ENCODE assay signal across 10 mouse cellular contexts in the genomic region with DNA sequence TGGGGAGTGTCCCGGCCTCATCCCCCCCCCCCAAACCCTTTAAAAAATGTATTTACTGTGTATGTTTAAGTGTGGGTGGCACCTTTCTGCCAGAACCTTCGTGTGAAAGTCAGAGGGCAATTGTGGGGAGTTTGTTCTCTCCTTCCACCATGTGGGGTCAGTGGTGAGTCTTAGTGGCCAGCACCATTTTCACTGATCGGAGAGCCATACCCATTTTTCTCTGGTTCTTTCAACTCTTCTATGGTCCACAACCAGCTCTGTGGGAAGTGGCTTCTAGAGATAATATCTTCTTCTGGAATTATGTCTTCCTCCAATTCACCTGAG. TPM values are rescaled to one million over a fixed set of nuclear protein-coding genes. Genes with fewer than 3 reads are reported as not detected.
DNase-seq lines count a peak whose midpoint lies in the region; ATAC-seq and TF ChIP-seq lines count a peak whose summit lies in the region.
"Had no signal": no experiment of that assay in that cellular context is flagged by ENCODE, and none has a peak within 500 bp of the region (broad histone marks: within the 10 kb centered on the region; RNA-seq: fewer than 3 reads in every experiment).

No protein-coding gene starts in this region.

- TF ChIP-seq POLR2A in kidney, adult 2 months (IDR thresholded peaks at IDR 0.05; ENCODE audit: low read depth, low read length): no peak

- no peak for ATAC-seq in kidney, embryonic 14.5 days (ENCODE audit: low FRiP score, low TSS enrichment)
- 0 out of 2 replicates have a peak, but pooled peaks have one; percentile 11 for ATAC-seq in lung, embryonic 16.5 days (ENCODE audit: low read depth)

- no peak overlapping the region for H3K9ac ChIP-seq in kidney, embryonic 14.5 days (ENCODE audit: low read depth, low read length)
- no peak overlapping the region for H3K9ac ChIP-seq in lung, embryonic 16.5 days (ENCODE audit: low read length)

- TF ChIP-seq CTCF in kidney, adult 2 months (conservative IDR thresholded peaks at IDR 0.05; ENCODE audit: insufficient read depth, insufficient read length, low read depth, low read length): peak; percentile 68

- no peak overlapping the region for H3K27ac ChIP-seq in kidney, adult 2 months (ENCODE audit: insufficient read depth, low read depth, low read length)
- no peak overlapping the region for H3K27ac ChIP-seq in kidney, embryonic 14.5 days (ENCODE audit: low read depth, low read length)
- H3K27ac ChIP-seq in lung, embryonic 16.5 days (ENCODE audit: low read length): no peak overlapping the region
- H3K27ac ChIP-seq: macrophage had no signal

- H3K36me3 ChIP-seq in kidney, adult 2 months (ENCODE audit: control insufficient read depth, insufficient read depth, low read length): no peaks in the 10 kb centered on the region
- no peaks in the 10 kb centered on the region for H3K36me3 ChIP-seq in kidney, embryonic 14.5 days (ENCODE audit: control insufficient read depth, insufficient read depth, low read length)
- no peaks in the 10 kb centered on the region for H3K36me3 ChIP-seq in lung, embryonic 16.5 days (ENCODE audit: control insufficient read depth, insufficient read depth, low read length)

- H3K4me1 ChIP-seq in kidney, adult 2 months (ENCODE audit: control insufficient read depth, insufficient read depth, low read length): no peaks in the 10 kb centered on the region
- H3K4me1 ChIP-seq in kidney, embryonic 14.5 days (ENCODE audit: control insufficient read depth, insufficient read depth, low read length): no peaks in the 10 kb centered on the region
- no peaks in the 10 kb centered on the region for H3K4me1 ChIP-seq in lung, embryonic 16.5 days (replicated peaks; ENCODE audit: control insufficient read depth, insufficient read depth, low read length)

- no peak overlapping the region for H3K4me3 ChIP-seq in kidney, adult 2 months (ENCODE audit: insufficient read depth, low read depth, low read length)
- H3K4me3 ChIP-seq in kidney, embryonic 14.5 days (ENCODE audit: low read length): no peak overlapping the region
- H3K4me3 ChIP-seq in lung, embryonic 16.5 days (ENCODE audit: low read length): no peak overlapping the region

- H3K9me3 ChIP-seq in kidney, embryonic 14.5 days (ENCODE audit: control insufficient read depth, low read length): no peaks in the 10 kb centered on the region
- H3K9me3 ChIP-seq in lung, embryonic 16.5 days (ENCODE audit: control insufficient read depth, low read length): no peaks in the 10 kb centered on the region

- peak; percentile 29 to 68 for DNase-seq in adrenal gland, adult (ENCODE audit: inconsistent age in 2 of 2, low spot score in 1 of 2)
- DNase-seq in adrenal gland, adult 2 months: no peak
- peak; percentile 64 for DNase-seq in kidney, adult 2 months
- DNase-seq in embryo, embryonic 10.5 days (ENCODE audit: low spot score): peak; percentile 61
- DNase-seq in MN1 (ENCODE audit: low spot score): no peak
- DNase-seq in left cerebral cortex, adult 18-20 months (ENCODE audit: low spot score in 2 of 2): no peak

- WGBS in kidney, adult 2 months: 16% methylated on average over 3 of the region's 3 CpGs
- 25% methylated on average over 3 of the region's 3 CpGs for WGBS in kidney, embryonic 14.5 days
- WGBS in lung, embryonic 16.5 days: 21% methylated on average over 3 of the region's 3 CpGs

- no peaks in the 10 kb centered on the region for H3K27me3 ChIP-seq in kidney, adult 2 months (replicated peaks; ENCODE audit: control insufficient read depth, insufficient read depth, low read length)
- H3K27me3 ChIP-seq in kidney, embryonic 14.5 days (ENCODE audit: control insufficient read depth, insufficient read depth, low read length): no peaks in the 10 kb centered on the region
- H3K27me3 ChIP-seq in lung, embryonic 16.5 days (ENCODE audit: control insufficient read depth, insufficient read depth, low read depth, low read length): no peaks in the 10 kb centered on the region

- H3K4me2 ChIP-seq in kidney, embryonic 14.5 days (replicated peaks; ENCODE audit: low read depth, low read length): no peak overlapping the region
- H3K4me2 ChIP-seq in lung, embryonic 16.5 days (ENCODE audit: low read depth, low read length): no peak overlapping the region

RNA-seq across cellular contexts. Expression of a gene that starts 8.1 kb away (rescaled TPM):
- total RNA-seq in adrenal gland, adult 2 months (2021): 1,000 to 10,000 TPM in 1 of 2 experiments, 100 to 1,000 TPM in 1; 382 to 3,178 TPM
- polyA plus RNA-seq in adrenal gland, adult 2 months (2012; rRNA removed): 222 and 767 TPM in 2 replicates
- polyA plus RNA-seq in kidney, adult 2 months (2012; rRNA removed): 51.5 and 69.4 TPM in 2 replicates
- polyA plus RNA-seq in kidney, embryonic 14.5 days (2014; fragmentation: Nextera tagmentation; extraction: Ambion mirVana): 0.19 and 1.2 TPM in 2 replicates
- 3.2 and 8.4 TPM in 2 replicates for polyA plus RNA-seq in lung, embryonic 16.5 days (2015; fragmentation: Nextera tagmentation; extraction: Ambion mirVana)
- total RNA-seq in left cerebral cortex, adult 18-20 months (2021): under 1 TPM in 1 of 2 experiments, not detected in 1; 0.84 TPM

RNA-seq across cellular contexts. Expression of a gene that starts 25.9 kb away (rescaled TPM):
- total RNA-seq in adrenal gland, adult 2 months (2021): under 1 TPM in 1 of 2 experiments, not detected in 1; 0.21 TPM
- 0.26 and 0.44 TPM in 2 replicates for polyA plus RNA-seq in adrenal gland, adult 2 months (2012; rRNA removed)
- 0.35 and 0.44 TPM in 2 replicates for polyA plus RNA-seq in kidney, adult 2 months (2012; rRNA removed)
- not detected in 2 replicates for polyA plus RNA-seq in kidney, embryonic 14.5 days (2014; fragmentation: Nextera tagmentation; extraction: Ambion mirVana)
- polyA plus RNA-seq in lung, embryonic 16.5 days (2015; fragmentation: Nextera tagmentation; extraction: Ambion mirVana): 0.26 and 0.29 TPM in 2 replicates
- not detected for total RNA-seq in left cerebral cortex, adult 18-20 months (2021)
- polyA plus RNA-seq: frontal cortex, adult 2 months had no signal

RNA-seq across cellular contexts. Expression of a gene that starts 28.4 kb away (rescaled TPM):
- total RNA-seq in adrenal gland, adult 2 months (2021): 10 to 100 TPM; 85.1 to 89.5 TPM
- 79.7 and 82.5 TPM in 2 replicates for polyA plus RNA-seq in adrenal gland, adult 2 months (2012; rRNA removed)
- 36.7 and 39.6 TPM in 2 replicates for polyA plus RNA-seq in kidney, adult 2 months (2012; rRNA removed)
- 32.8 and 36.8 TPM in 2 replicates for polyA plus RNA-seq in kidney, embryonic 14.5 days (2014; fragmentation: Nextera tagmentation; extraction: Ambion mirVana)
- 41.0 and 44.2 TPM in 2 replicates for polyA plus RNA-seq in lung, embryonic 16.5 days (2015; fragmentation: Nextera tagmentation; extraction: Ambion mirVana)
- total RNA-seq in left cerebral cortex, adult 18-20 months (2021): 10 to 100 TPM; 24.1 to 26.7 TPM

RNA-seq across cellular contexts. Expression of a gene that starts 29.4 kb away (rescaled TPM):
- 10 to 100 TPM; 44.5 to 51.5 TPM for total RNA-seq in adrenal gland, adult 2 months (2021)
- polyA plus RNA-seq in adrenal gland, adult 2 months (2012; rRNA removed): 25.2 and 28.2 TPM in 2 replicates
- 30.4 and 35.6 TPM in 2 replicates for polyA plus RNA-seq in kidney, adult 2 months (2012; rRNA removed)
- 29.7 and 37.1 TPM in 2 replicates for polyA plus RNA-seq in kidney, embryonic 14.5 days (2014; fragmentation: Nextera tagmentation; extraction: Ambion mirVana)
- 53.1 and 54.1 TPM in 2 replicates for polyA plus RNA-seq in lung, embryonic 16.5 days (2015; fragmentation: Nextera tagmentation; extraction: Ambion mirVana)
- 10 to 100 TPM in 1 of 2 experiments, 1 to 10 TPM in 1; 9.5 to 10.2 TPM for total RNA-seq in left cerebral cortex, adult 18-20 months (2021)

RNA-seq across cellular contexts. Expression of a gene that starts 59.1 kb away (rescaled TPM):
- 1 to 10 TPM; 2.0 to 4.3 TPM for total RNA-seq in adrenal gland, adult 2 months (2021)
- polyA plus RNA-seq in adrenal gland, adult 2 months (2012; rRNA removed): 1.1 and 1.3 TPM in 2 replicates
- polyA plus RNA-seq in kidney, adult 2 months (2012; rRNA removed): 1.1 and 3.4 TPM in 2 replicates
- 1.3 and 1.7 TPM in 2 replicates for polyA plus RNA-seq in kidney, embryonic 14.5 days (2014; fragmentation: Nextera tagmentation; extraction: Ambion mirVana)
- polyA plus RNA-seq in lung, embryonic 16.5 days (2015; fragmentation: Nextera tagmentation; extraction: Ambion mirVana): 3.9 and 6.4 TPM in 2 replicates
- 1 to 10 TPM; 2.9 to 3.1 TPM for total RNA-seq in left cerebral cortex, adult 18-20 months (2021)

Comparison
In these comparisons a context has a peak if more than half of its experiments do, and no peak if none do; other contexts are left out.
1. DNase-seq: peak in adrenal gland, adult (2 of 2), kidney, adult 2 months (single experiment) and embryo, embryonic 10.5 days (single experiment); none in adrenal gland, adult 2 months (single experiment), MN1 (single experiment) and left cerebral cortex, adult 18-20 months (0 of 2).